Mouse (Mus musculus) gastrocnemius, postnatal 36 days (tissue): ENCODE data around the gene Itpa. TPM values are rescaled to one million over a fixed set of nuclear protein-coding genes. Genes with fewer than 3 reads are reported as not detected.
"Not testable (repeated sequence)": the region's sequence is repeated elsewhere in the genome, so short reads cannot be mapped to it uniquely, and the experiment has no call there.

Experiments used
- DNase-seq, 2 experiments: peaks; one replicate each; pipeline ENCODE4 v3.0.0; 2022
- intact Hi-C: fragments of 180-260 bp; cut with DNase I; formaldehyde crosslinking; loops from one replicate; pipeline ENCODE4 v1.15.1; 2025
- long read RNA-seq, 2 experiments: library from polyadenylated mRNA; stranded (forward); transcript quantifications; one replicate each; pipeline ENCODE4 v2.0.0; 2021
- total RNA-seq, 2 experiments: library from RNA; stranded (reverse); gene quantifications; 2 replicates each; pipeline ENCODE4 v1.2.3; 2021

The Itpa gene
- total RNA-seq = 10 to 100 TPM; 10.8 to 13.2 TPM
- long read RNA-seq, experiment 1, transcript Itpa-201 (8 exons, 1,390 nt) = major isoform, 19 of 21 reads
- long read RNA-seq, experiment 1, partial matches to known transcripts = 0 of 21 reads
- long read RNA-seq, experiment 1, other reads (novel, unspliced or antisense) = 2 of 21 reads
- long read RNA-seq, experiment 2, transcript Itpa-201 (8 exons, 1,390 nt) = major isoform, 34 of 36 reads
- long read RNA-seq, experiment 2, partial matches to known transcripts = 0 of 36 reads
- long read RNA-seq, experiment 2, other reads (novel, unspliced or antisense) = 2 of 36 reads

- peak; percentile 78 to 79 for DNase-seq
- intact Hi-C loops = no loop called here
Measured at GRCm38 (mm10) chr2:130667559-130667958, at the start of gene Itpa. Itpa (plus strand) TSS chr2:130667610.

GRCm38 (mm10) chr2:130618972-130619371 is 48.4 kb upstream of the Itpa start:
- no peak for DNase-seq
- intact Hi-C loops = no loop called here

GRCm38 (mm10) chr2:130628424-130628823 is 39.0 kb upstream of the Itpa start:
- DNase-seq = no peak
- intact Hi-C loops = no loop called here

- intact Hi-C loops = no loop called here
- no peak for DNase-seq
Measured at GRCm38 (mm10) chr2:130629080-130629838, 38.2 kb upstream of the Itpa start.

- intact Hi-C loops = no loop called here
- peak; percentile 90 to 91 for DNase-seq
Measured at GRCm38 (mm10) chr2:130629839-130630203, 37.6 kb upstream of the Itpa start, which contains the start of the genes Fastkd5 and Ubox5. Fastkd5 (minus strand) TSS chr2:130630027. Ubox5 (minus strand) TSS chr2:130630038.

GRCm38 (mm10) chr2:130632416-130632815 is 35.0 kb upstream of the Itpa start:
- DNase-seq = no peak
- intact Hi-C loops = no loop called here

- intact Hi-C loops = no loop called here
- no peak for DNase-seq
Measured at GRCm38 (mm10) chr2:130632887-130633675, 34.3 kb upstream of the Itpa start.

- intact Hi-C loops = no loop called here
- no peak for DNase-seq
Measured at GRCm38 (mm10) chr2:130634006-130634738, 33.2 kb upstream of the Itpa start.

GRCm38 (mm10) chr2:130634739-130635411 is 32.5 kb upstream of the Itpa start:
- no peak for DNase-seq
- intact Hi-C loops = no loop called here

GRCm38 (mm10) chr2:130635847-130636246 is 31.6 kb upstream of the Itpa start:
- DNase-seq = no peak
- intact Hi-C loops = no loop called here

GRCm38 (mm10) chr2:130638101-130638611 is 29.3 kb upstream of the Itpa start:
- DNase-seq = no peak
- intact Hi-C loops = no loop called here

GRCm38 (mm10) chr2:130639276-130639675 is 28.1 kb upstream of the Itpa start:
- DNase-seq = no peak
- intact Hi-C loops = no loop called here

GRCm38 (mm10) chr2:130641351-130642025 is 25.9 kb upstream of the Itpa start:
- no peak for DNase-seq
- intact Hi-C loops = no loop called here

- no peak for DNase-seq
- intact Hi-C loops = no loop called here
Measured at GRCm38 (mm10) chr2:130642197-130642660, 25.2 kb upstream of the Itpa start.

GRCm38 (mm10) chr2:130642684-130643369 is 24.6 kb upstream of the Itpa start, which contains the start of gene Lzts3:
Lzts3 (minus strand) TSS chr2:130642803.
- peak; percentile 86 to 92 for DNase-seq
- intact Hi-C loops = no loop called here

GRCm38 (mm10) chr2:130645198-130645597 is 22.2 kb upstream of the Itpa start:
- intact Hi-C loops = no loop called here
- no peak for DNase-seq

GRCm38 (mm10) chr2:130649028-130649427 is 18.4 kb upstream of the Itpa start:
- intact Hi-C loops, DNase-seq: not testable (repeated sequence)

- intact Hi-C loops = no loop called here
- no peak for DNase-seq
Measured at GRCm38 (mm10) chr2:130653303-130653702, 14.1 kb upstream of the Itpa start.
